Mouse (Mus musculus): ENCODE measurements at regions not wholly inside any gene's neighbourhood (a gene's known extent, or its start where the extent isn't known, plus 50 kb on each side); places are given as distances from the start of the nearest gene placed in this dataset.

DNA sequence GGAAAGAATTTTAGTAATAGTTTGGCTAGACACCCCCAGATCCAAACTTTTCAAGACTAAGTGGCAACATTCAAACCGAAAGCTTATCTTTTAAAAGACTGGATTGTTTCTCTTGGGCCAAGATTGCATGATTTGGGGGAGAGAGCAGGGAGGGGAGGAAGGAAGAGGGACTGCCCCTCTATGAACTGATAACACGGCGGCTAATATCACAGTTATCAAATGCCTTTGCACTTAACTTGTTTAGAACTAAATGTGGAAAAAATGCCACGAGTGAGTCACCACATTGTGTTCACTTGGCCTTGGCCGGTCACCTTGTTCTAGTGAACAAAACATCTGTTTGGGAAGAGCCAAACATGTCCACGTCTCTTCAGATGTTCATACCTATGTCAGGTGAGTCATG, 92.3 kb downstream of the Tes start:
- DNase-seq: no peak

- DNase-seq: peak in 1 of 2 experiments; percentile 65
Measured at GRCm38 (mm10) chr6:17169971-17170781, 105.2 kb downstream of the Tes start.

- DNase-seq: peak; percentile 62
Measured at GRCm38 (mm10) chr6:17170782-17171272, 105.9 kb downstream of the Tes start.

GRCm38 (mm10) chr6:17171273-17172011, 106.5 kb downstream of the Tes start:
- peak; percentile 43 to 63 for DNase-seq

DNA sequence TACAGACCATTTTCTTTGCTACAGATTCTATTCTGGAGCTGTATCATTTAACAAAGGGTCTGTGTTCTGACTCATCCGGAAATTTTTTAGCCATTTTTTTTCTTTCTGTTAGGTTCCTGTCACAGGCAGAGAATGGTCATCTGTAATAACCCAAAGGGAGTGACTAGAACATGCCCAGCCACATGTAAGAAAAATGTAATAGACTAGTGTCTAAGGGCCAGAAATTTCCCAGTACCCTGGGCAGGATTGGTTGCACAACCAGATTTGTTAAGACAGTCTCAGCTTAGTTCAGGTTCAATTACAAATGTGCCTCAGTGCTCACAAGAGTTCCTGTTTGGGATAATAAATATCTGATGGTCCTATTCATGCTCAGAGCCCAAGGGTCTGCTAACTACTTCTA, 107.1 kb downstream of the Tes start:
- no peak for DNase-seq

DNA sequence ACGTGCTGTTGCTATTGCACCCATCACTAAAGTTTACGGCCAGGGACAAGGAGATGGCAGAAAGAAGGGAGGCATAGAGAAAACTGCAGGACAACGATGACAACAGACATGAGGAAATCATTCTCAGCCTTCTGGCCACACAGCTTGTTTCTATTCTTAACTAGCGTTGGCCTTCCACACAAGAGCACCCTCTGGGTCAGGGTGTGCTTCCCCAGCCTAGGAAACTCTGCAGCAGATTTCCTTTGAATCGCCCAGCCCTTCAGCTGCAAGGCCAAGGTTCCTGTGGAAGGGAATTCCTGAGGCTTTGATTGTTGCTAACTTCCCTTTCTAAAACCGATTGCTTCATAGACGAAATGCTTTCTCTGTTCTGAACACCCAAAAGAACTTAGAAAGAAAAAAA, 103.8 kb upstream of the Cav2 start:
- DNase-seq: peak; percentile 40 to 77

GRCm38 (mm10) chr6:17179476-17179875, 101.5 kb upstream of the Cav2 start:
- DNase-seq: no peak

DNA sequence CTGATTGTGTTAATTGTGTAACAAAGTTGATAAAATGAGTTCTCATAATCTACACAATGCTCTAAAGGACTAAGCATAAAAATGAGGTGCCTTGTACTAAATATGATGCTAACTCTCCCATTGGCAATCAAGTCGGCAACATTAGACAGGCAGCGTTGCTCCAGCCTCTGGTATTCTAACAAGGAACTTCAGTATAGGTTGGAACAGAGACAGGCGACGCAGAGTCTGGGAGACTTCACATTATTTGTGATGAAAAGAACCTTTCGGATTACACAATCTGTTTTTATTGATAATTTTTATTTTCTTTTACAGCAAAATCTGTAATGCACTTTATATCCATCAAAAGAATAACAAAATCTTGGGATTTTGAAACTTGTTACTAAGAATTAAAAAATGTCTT, 94.4 kb upstream of the Cav2 start:
- no peak for DNase-seq

- no peak for DNase-seq
Measured at GRCm38 (mm10) chr6:17187106-17187505, 93.9 kb upstream of the Cav2 start.

DNA sequence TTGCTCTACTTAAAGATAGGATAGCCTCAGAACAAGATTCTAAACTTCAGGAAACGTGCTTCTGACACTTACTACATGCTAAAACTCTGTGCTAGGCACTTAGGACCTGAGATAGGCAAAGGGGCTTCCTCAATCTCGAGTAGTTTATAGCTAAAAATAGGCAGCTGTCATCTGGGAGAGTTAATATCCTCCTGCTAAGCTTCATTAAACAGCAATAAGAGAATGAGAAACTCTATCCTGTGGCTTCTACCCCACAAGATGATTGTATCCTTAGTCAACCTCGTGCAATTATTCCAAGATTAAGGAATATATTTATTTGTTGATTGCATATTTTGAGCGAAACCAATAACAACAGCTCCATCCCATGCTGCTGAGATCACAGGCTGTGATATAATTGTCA, 85.4 kb upstream of the Cav2 start:
- DNase-seq: no peak

- peak; percentile 63 to 86 for DNase-seq
Measured at GRCm38 (mm10) chr6:17197728-17198397, 83.1 kb upstream of the Cav2 start.

- DNase-seq: no peak
Measured at GRCm38 (mm10) chr6:17198876-17199275, 82.1 kb upstream of the Cav2 start.

- no peak for DNase-seq
Measured at GRCm38 (mm10) chr6:17201916-17202636, 78.9 kb upstream of the Cav2 start.

DNA sequence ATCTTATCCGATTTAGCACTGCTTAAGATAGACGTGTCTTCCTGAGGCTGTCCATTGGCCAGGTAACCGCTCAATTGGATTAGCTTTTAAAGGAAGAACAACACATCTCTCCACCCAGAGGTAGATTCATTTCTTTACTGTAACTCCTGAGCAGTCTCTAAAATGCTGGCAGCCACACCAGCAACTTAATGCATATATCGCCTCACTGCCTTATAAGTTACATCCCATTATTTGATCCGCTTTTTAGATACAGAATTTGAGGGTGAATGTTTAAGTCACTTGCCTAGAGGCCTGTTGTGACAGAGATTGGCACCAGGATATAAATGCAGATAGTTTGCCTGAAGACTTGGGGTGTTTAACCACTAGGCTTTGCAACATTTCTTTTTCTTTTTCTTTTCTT, 77.7 kb upstream of the Cav2 start:
- no peak for DNase-seq

DNA sequence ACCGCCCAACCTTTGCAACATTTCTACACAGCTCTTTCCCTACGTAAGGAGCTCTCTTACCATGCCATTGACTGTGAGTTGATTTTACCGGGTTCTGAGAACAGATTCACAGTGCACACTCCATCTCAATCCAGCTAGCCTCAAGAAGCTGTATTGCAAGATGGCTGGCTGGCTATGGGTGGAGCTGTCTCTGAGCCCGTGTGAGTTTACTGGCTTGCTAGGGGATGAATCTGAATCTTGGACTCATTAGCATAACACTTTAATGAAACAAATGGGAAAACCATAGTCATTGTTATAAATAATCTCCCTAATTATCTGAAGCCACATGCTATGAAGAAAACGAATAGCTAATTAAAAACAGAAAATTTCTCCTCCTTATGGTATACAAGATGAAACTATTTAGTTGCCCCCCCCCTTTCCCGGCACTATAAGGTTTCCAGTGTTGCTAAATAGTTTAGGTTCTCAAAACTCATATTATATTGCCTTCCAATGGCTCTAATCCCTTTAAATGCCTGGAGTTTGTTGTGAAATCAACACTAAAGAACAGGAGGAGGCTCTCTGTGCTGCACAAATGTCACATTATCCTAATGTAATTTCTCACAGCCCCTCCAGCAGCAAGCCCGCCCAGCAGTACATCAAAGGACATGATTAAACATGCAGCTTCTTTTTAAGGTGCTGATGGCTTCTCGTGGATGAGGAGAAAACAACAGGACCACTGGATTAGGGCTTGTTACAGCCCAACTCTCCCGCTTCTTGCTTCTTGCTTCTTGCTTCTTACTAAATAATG, 76.9 kb upstream of the Cav2 start:
- DNase-seq: no peak

- DNase-seq: no peak
Measured at GRCm38 (mm10) chr6:17206932-17207331, 74.1 kb upstream of the Cav2 start.

DNA sequence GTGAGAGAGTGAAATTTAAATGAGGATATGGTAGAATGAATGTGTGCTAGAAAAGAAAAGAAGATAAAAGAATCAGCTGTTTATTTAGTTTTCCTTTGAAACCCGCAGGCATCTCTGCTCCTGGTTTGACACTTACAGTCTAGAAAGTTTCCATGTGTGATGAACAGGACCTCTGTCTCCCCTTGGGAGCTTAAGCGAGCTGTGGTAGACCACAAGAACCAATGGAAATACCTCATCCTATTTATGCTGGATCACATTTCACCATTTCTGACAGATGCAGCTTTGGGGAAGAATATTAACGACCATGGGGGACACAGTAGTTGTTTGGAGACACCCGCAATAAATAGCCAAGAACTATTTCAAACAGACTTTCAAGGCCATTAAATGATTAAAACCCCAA, 71.2 kb upstream of the Cav2 start:
- no peak for DNase-seq

GRCm38 (mm10) chr6:17211346-17211745, 69.6 kb upstream of the Cav2 start:
- DNase-seq: no peak

DNA sequence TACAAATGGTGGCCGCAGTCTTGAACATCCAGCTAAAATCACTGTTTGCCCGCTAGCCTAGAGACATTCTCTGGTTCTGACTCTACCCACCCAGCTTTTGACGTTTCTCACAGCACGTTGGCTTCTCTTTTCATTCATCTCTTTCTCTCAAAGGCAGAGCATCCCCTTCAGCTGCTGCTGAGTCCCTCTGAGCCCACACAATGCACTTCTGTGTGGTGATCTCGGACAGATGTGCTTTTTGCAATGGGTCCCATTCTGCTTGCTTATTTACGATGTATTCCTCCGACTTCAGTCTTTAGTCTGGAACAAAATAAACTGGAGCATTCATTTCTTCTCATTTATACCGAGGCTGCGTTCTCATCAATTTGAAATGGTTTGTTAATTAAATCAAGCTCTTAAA, 66.2 kb upstream of the Cav2 start:
- DNase-seq: no peak

GRCm38 (mm10) chr6:17216442-17216841, 64.5 kb upstream of the Cav2 start:
- no peak for DNase-seq

DNA sequence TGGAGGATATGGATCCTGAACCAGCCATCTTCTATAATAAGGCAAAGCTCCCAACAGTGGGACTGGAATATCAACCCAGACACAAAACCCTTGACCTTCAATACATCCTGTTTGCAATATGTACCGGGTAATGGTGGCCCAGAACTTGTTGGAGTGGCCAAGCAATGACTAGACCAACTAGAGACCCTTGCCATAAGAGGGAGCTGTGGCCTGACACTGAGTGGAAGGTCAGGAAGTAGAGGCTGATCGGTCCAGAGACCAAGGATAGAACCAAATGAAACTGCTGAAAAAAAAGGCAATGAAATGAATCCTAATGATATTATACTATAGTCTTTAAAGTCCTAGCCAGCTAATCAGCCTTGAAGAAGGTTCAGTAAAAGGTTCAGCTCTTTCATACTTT, 57.2 kb upstream of the Cav2 start:
- DNase-seq: no peak

DNA sequence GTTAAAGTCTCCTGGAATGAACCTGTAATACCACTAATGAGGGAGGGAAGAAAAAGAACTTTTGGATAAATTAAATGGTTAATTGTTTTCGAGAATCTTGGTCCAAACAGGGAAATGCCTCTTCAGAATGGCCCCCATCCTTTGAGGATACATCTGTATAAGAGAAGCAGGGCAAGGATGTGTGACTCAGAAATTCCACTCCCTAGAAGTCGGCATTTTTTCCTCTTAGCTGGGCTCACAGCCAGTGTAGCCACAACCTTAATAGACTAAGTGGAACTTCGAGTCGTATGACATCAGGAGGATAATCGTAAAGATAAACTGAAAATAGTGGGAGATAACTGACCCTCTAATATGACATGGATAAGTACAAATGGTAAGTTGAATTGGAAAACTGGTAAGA, 56.1 kb upstream of the Cav2 start:
- DNase-seq: peak; percentile 43 to 51
